Mouse (Mus musculus): ENCODE results near the gene Trim71. TPM values are rescaled to one million over a fixed set of nuclear protein-coding genes. Genes with fewer than 3 reads are reported as not detected.

Gene Trim71
- polyA plus RNA-seq, 1 experiment: 0.01 TPM

- H3K4me2 ChIP-seq (ENCODE audit: low read depth): no peak overlapping the region
- TF ChIP-seq MYOD1 (IDR thresholded peaks at IDR 0.05; ENCODE audit: control insufficient read depth in 1 of 3, insufficient read length in 2 of 3, low read depth in 2 of 3): no peak
- TF ChIP-seq TCF3 (IDR thresholded peaks at IDR 0.05; ENCODE audit: insufficient read length, low read depth): no peak
- no peak for TF ChIP-seq MYOG (IDR thresholded peaks at IDR 0.05; ENCODE audit: control insufficient read depth in 1 of 3, insufficient read depth in 1 of 3, insufficient read length in 2 of 3, low read depth in 2 of 3)
- TF ChIP-seq USF1 (IDR thresholded peaks at IDR 0.05; ENCODE audit: low read depth): no peak
- TF ChIP-seq E2F4 (IDR thresholded peaks at IDR 0.05; ENCODE audit: insufficient read depth): no peak
- no peak for TF ChIP-seq SRF (IDR thresholded peaks at IDR 0.05; ENCODE audit: control insufficient read depth, insufficient read length, low read depth)
- TF ChIP-seq POLR2AphosphoS2 (IDR thresholded peaks at IDR 0.05; ENCODE audit: insufficient read length, low read depth): no peak
- TF ChIP-seq CEBPB (IDR thresholded peaks at IDR 0.05; ENCODE audit: insufficient read depth, poor library complexity, severe bottlenecking): no peak
- no peak for TF ChIP-seq TCF12 (IDR thresholded peaks at IDR 0.05; ENCODE audit: insufficient read depth, poor library complexity, severe bottlenecking)
- no peak for TF ChIP-seq POLR2A (IDR thresholded peaks at IDR 0.05; ENCODE audit: insufficient read length, low read depth)
- TF ChIP-seq MAX (IDR thresholded peaks at IDR 0.05; ENCODE audit: low read depth): no peak
- no peak for TF ChIP-seq REST (IDR thresholded peaks at IDR 0.05; ENCODE audit: insufficient read depth, insufficient read length)
- no peak overlapping the region for H3K4me3 ChIP-seq
- H3K36me3 ChIP-seq (ENCODE audit: control insufficient read depth, insufficient read depth): no peaks in the 10 kb centered on the region
- no peaks in the 10 kb centered on the region for H3K27me3 ChIP-seq (ENCODE audit: control insufficient read depth, insufficient read depth, insufficient read length)
- H3ac ChIP-seq (ENCODE audit: control insufficient read depth, insufficient read length): no peak overlapping the region
- no peaks in the 10 kb centered on the region for H3K79me2 ChIP-seq (ENCODE audit: control insufficient read depth, insufficient read depth)
Observed at GRCm38 (mm10) chr9:114496469-114496868, 67.7 kb downstream of the Trim71 start.

GRCm38 (mm10) chr9:114487481-114488258 lies 76.5 kb downstream of the Trim71 start:
- TF ChIP-seq E2F4 (IDR thresholded peaks at IDR 0.05; ENCODE audit: insufficient read depth): no peak
- TF ChIP-seq POLR2AphosphoS2 (IDR thresholded peaks at IDR 0.05; ENCODE audit: insufficient read length, low read depth): no peak
- no peak for TF ChIP-seq TCF3 (IDR thresholded peaks at IDR 0.05; ENCODE audit: insufficient read length, low read depth)
- no peak for TF ChIP-seq SRF (IDR thresholded peaks at IDR 0.05; ENCODE audit: control insufficient read depth, insufficient read length, low read depth)
- TF ChIP-seq POLR2A (IDR thresholded peaks at IDR 0.05; ENCODE audit: insufficient read length, low read depth): no peak
- no peak for TF ChIP-seq MAX (IDR thresholded peaks at IDR 0.05; ENCODE audit: low read depth)
- H3ac ChIP-seq (ENCODE audit: control insufficient read depth, insufficient read length): no peak overlapping the region
- H3K4me3 ChIP-seq: no peak overlapping the region
- no peak overlapping the region for H3K4me2 ChIP-seq (ENCODE audit: low read depth)
- no peaks in the 10 kb centered on the region for H3K36me3 ChIP-seq (ENCODE audit: control insufficient read depth, insufficient read depth)
- H3K79me2 ChIP-seq (ENCODE audit: control insufficient read depth, insufficient read depth): no peaks in the 10 kb centered on the region
- H3K27me3 ChIP-seq (ENCODE audit: control insufficient read depth, insufficient read depth, insufficient read length): no peaks in the 10 kb centered on the region

GRCm38 (mm10) chr9:114486808-114487207 lies 77.4 kb downstream of the Trim71 start:
- Histone ChIP-seq H3K36me3 (ENCODE audit: control insufficient read depth, insufficient read depth) (no peaks in the 10 kb centered on the region), H3K79me2 (ENCODE audit: control insufficient read depth, insufficient read depth) (no peaks in the 10 kb centered on the region), H3K4me3 (no peak overlapping the region), H3K27me3 (ENCODE audit: control insufficient read depth, insufficient read depth, insufficient read length) (no peaks in the 10 kb centered on the region), H3K4me2 (ENCODE audit: low read depth) (no peak overlapping the region), H3ac (ENCODE audit: control insufficient read depth, insufficient read length) (no peak overlapping the region)
- TF ChIP-seq MYOG (IDR thresholded peaks at IDR 0.05; ENCODE audit: control insufficient read depth in 1 of 3, insufficient read depth in 1 of 3, insufficient read length in 2 of 3, low read depth in 2 of 3) (no peak), TCF12 (IDR thresholded peaks at IDR 0.05; ENCODE audit: insufficient read depth, poor library complexity, severe bottlenecking) (no peak), E2F4 (IDR thresholded peaks at IDR 0.05; ENCODE audit: insufficient read depth) (no peak)

GRCm38 (mm10) chr9:114484771-114485170 lies 79.4 kb downstream of the Trim71 start:
- TF ChIP-seq TCF12 (IDR thresholded peaks at IDR 0.05; ENCODE audit: insufficient read depth, poor library complexity, severe bottlenecking): no peak
- no peak for TF ChIP-seq USF1 (IDR thresholded peaks at IDR 0.05; ENCODE audit: low read depth)
- no peak for TF ChIP-seq CEBPB (IDR thresholded peaks at IDR 0.05; ENCODE audit: insufficient read depth, poor library complexity, severe bottlenecking)
- no peak for TF ChIP-seq REST (IDR thresholded peaks at IDR 0.05; ENCODE audit: insufficient read depth, insufficient read length)
- no peak for TF ChIP-seq E2F4 (IDR thresholded peaks at IDR 0.05; ENCODE audit: insufficient read depth)
- TF ChIP-seq SRF (IDR thresholded peaks at IDR 0.05; ENCODE audit: control insufficient read depth, insufficient read length, low read depth): no peak
- no peak for TF ChIP-seq POLR2A (IDR thresholded peaks at IDR 0.05; ENCODE audit: insufficient read length, low read depth)
- no peak for TF ChIP-seq POLR2AphosphoS2 (IDR thresholded peaks at IDR 0.05; ENCODE audit: insufficient read length, low read depth)
- no peak for TF ChIP-seq MAX (IDR thresholded peaks at IDR 0.05; ENCODE audit: low read depth)
- TF ChIP-seq MYOG (IDR thresholded peaks at IDR 0.05; ENCODE audit: control insufficient read depth in 1 of 3, insufficient read depth in 1 of 3, insufficient read length in 2 of 3, low read depth in 2 of 3): no peak
- TF ChIP-seq MYOD1 (IDR thresholded peaks at IDR 0.05; ENCODE audit: control insufficient read depth in 1 of 3, insufficient read length in 2 of 3, low read depth in 2 of 3): no peak
- TF ChIP-seq TCF3 (IDR thresholded peaks at IDR 0.05; ENCODE audit: insufficient read length, low read depth): no peak
- Histone ChIP-seq H3K36me3 (ENCODE audit: control insufficient read depth, insufficient read depth) (no peaks in the 10 kb centered on the region), H3K27me3 (ENCODE audit: control insufficient read depth, insufficient read depth, insufficient read length) (no peaks in the 10 kb centered on the region), H3K4me2 (ENCODE audit: low read depth) (no peak overlapping the region), H3ac (ENCODE audit: control insufficient read depth, insufficient read length) (no peak overlapping the region), H3K4me3 (no peak overlapping the region), H3K79me2 (ENCODE audit: control insufficient read depth, insufficient read depth) (no peaks in the 10 kb centered on the region)

- Histone ChIP-seq H3K4me3 (no peak overlapping the region), H3ac (ENCODE audit: control insufficient read depth, insufficient read length) (no peak overlapping the region), H3K4me2 (ENCODE audit: low read depth) (no peak overlapping the region), H3K79me2 (ENCODE audit: control insufficient read depth, insufficient read depth) (no peaks in the 10 kb centered on the region), H3K36me3 (ENCODE audit: control insufficient read depth, insufficient read depth) (no peaks in the 10 kb centered on the region), H3K27me3 (ENCODE audit: control insufficient read depth, insufficient read depth, insufficient read length) (no peaks in the 10 kb centered on the region)
- TF ChIP-seq SRF (IDR thresholded peaks at IDR 0.05; ENCODE audit: control insufficient read depth, insufficient read length, low read depth) (no peak), MAX (IDR thresholded peaks at IDR 0.05; ENCODE audit: low read depth) (no peak), MYOG (IDR thresholded peaks at IDR 0.05; ENCODE audit: control insufficient read depth in 1 of 3, insufficient read depth in 1 of 3, insufficient read length in 2 of 3, low read depth in 2 of 3) (no peak), REST (IDR thresholded peaks at IDR 0.05; ENCODE audit: insufficient read depth, insufficient read length) (no peak), TCF3 (IDR thresholded peaks at IDR 0.05; ENCODE audit: insufficient read length, low read depth) (no peak), POLR2A (IDR thresholded peaks at IDR 0.05; ENCODE audit: insufficient read length, low read depth) (no peak), TCF12 (IDR thresholded peaks at IDR 0.05; ENCODE audit: insufficient read depth, poor library complexity, severe bottlenecking) (no peak), USF1 (IDR thresholded peaks at IDR 0.05; ENCODE audit: low read depth) (no peak), E2F4 (IDR thresholded peaks at IDR 0.05; ENCODE audit: insufficient read depth) (no peak), CEBPB (IDR thresholded peaks at IDR 0.05; ENCODE audit: insufficient read depth, poor library complexity, severe bottlenecking) (no peak), POLR2AphosphoS2 (IDR thresholded peaks at IDR 0.05; ENCODE audit: insufficient read length, low read depth) (no peak), MYOD1 (IDR thresholded peaks at IDR 0.05; ENCODE audit: control insufficient read depth in 1 of 3, insufficient read length in 2 of 3, low read depth in 2 of 3) (no peak)
Observed at GRCm38 (mm10) chr9:114480940-114481339, 83.2 kb downstream of the Trim71 start.
